Mouse (Mus musculus) embryonic fibroblast, embryonic 13.5 days (primary cell): ENCODE results near the gene Pdzrn4.

Experiments
- CTCF ChIP-seq: IDR thresholded peaks from 2 replicates; pipeline ENCODE4 v1.5.1; 2011; ENCODE audit warnings: mild to moderate bottlenecking, control low read depth, low read length, moderate library complexity, borderline replicate concordance; ENCODE audit not compliant: insufficient read depth
- POLR2A ChIP-seq: IDR thresholded peaks from 2 replicates; pipeline ENCODE4 v1.6.1; 2011; ENCODE audit warnings: low read depth, mild to moderate bottlenecking, control low read depth, low read length, moderate library complexity

- TF ChIP-seq CTCF = no peak
- no peak for TF ChIP-seq POLR2A
Measured at GRCm38 (mm10) chr15:92543252-92543651, 146.6 kb downstream of the Pdzrn4 start.
